Mouse (Mus musculus): ENCODE data around the gene Teddm2. TPM values are rescaled to one million over a fixed set of nuclear protein-coding genes. Genes with fewer than 3 reads are reported as not detected.

Gene Teddm2
- polyA plus RNA-seq (2015; fragmentation: Nextera tagmentation; extraction: Ambion mirVana), result 0.28 and 0.42 TPM in 2 replicates

DNA sequence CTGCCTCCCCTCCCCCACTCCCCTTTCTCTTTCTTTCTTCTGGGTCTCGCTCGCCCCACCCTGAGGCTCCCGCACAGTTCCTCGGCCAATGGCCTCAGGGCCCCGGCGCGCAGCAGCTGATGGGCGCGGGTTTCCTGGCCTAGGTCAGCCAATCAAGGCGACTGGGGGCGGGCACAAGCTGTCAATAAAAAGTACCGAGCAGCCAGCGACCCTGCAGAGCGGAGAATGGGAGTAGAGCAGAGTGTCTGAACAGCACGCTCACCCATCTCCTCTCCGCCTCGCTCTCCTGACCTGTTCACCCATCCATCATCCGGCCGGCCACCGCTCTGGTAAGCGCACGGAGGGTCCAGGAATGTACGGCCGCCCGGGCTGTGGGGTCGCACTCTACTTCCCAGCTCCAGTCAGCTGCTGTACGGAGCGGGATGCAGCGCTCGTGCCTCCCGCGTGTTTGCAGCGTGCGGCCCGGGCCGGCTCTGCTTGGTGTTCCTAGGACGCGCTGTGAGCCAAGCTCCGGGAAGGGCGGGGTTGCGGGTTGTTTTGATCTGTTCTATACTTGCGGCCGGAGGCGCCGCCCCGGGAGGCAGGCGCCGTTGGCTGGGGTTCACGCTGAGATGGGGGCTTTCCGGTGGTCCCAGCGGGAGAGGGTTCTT is at the start of gene Teddm2, which contains the start of gene Glul:
TSS of gene Teddm2 (minus strand) at position 498 of the 650 bp plus-strand sequence.
TSS of gene Glul (plus strand) at position 214 of the 650 bp plus-strand sequence.
- Histone ChIP-seq H3K4me1 (peaks cover 36% of the 10 kb centered on the region), H3K27me3 (replicated peaks) (no peaks in the 10 kb centered on the region), H3K4me2 (peak within 1 kb of the TSS; percentile 87), H3K27ac (replicated peaks) (peak within 1 kb of the TSS; percentile 97), H3K9me3 (no peaks in the 10 kb centered on the region), H3K36me3 (peaks cover 24% of the 10 kb centered on the region), H3K4me3 (peak within 1 kb of the TSS; percentile 79), H3K9ac (peak within 1 kb of the TSS; percentile 94)
- 1% methylated on average over 50 of the region's 51 CpGs for WGBS
- peak; percentile 89 for ATAC-seq (ENCODE audit: extremely low read depth, insufficient number of reproducible peaks, low FRiP score, low TSS enrichment)

DNA sequence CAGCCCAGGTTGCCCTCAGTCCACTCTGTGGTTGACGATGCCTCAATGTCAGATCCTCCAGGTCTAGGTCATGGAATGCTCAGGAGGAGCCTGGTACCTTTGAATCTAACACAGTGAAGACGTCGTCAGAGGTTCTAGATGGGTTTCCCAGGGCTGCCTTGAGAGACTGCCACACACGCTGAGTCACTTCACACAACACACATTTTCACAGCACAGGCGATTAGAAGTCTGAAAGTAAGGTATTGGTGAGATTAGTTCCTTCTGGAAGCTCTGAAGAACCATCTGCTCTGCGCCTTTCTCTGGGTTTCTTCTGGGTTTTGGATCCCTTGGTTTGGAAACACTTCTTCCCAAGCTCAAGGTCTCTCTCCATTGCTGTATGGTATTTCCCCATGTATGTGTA is 47.8 kb upstream of the Teddm2 start:
- H3K4me3 ChIP-seq, result no peak overlapping the region
- H3K9me3 ChIP-seq, result no peaks in the 10 kb centered on the region
- no peaks in the 10 kb centered on the region for H3K4me1 ChIP-seq
- 84% methylated on average over 6 of the region's 6 CpGs for WGBS
- no peaks in the 10 kb centered on the region for H3K27me3 ChIP-seq (replicated peaks)
- H3K36me3 ChIP-seq, result no peaks in the 10 kb centered on the region
- no peak overlapping the region for H3K27ac ChIP-seq (replicated peaks)
- H3K9ac ChIP-seq, result no peak overlapping the region
- ATAC-seq (ENCODE audit: extremely low read depth, insufficient number of reproducible peaks, low FRiP score, low TSS enrichment), result no peak
- H3K4me2 ChIP-seq, result no peak overlapping the region

DNA sequence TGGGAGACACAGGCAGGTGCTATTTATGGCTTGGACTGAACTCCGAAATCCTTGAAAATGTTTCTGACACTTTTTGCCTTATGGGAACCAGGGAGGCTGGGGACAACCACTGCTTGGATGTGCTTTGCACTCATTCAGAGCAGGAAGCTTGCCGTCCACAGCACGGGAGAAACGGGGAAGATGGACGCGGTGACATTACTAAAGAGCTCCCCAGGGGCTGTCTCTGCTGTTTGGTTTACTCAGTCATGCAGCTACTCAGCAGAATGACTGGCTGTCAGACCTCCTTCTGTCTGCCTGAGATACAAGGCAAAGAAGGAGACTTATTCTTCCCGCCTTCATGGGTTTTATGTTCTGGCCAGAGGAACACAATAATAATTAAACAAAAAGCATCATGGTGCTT is 46.9 kb upstream of the Teddm2 start:
- no peak overlapping the region for H3K4me2 ChIP-seq
- no peak overlapping the region for H3K27ac ChIP-seq (replicated peaks)
- WGBS, result 46% methylated on average over 7 of the region's 7 CpGs
- no peaks in the 10 kb centered on the region for H3K36me3 ChIP-seq
- ATAC-seq (ENCODE audit: extremely low read depth, insufficient number of reproducible peaks, low FRiP score, low TSS enrichment), result no peak
- H3K9ac ChIP-seq, result no peak overlapping the region
- H3K4me1 ChIP-seq, result no peaks in the 10 kb centered on the region
- no peaks in the 10 kb centered on the region for H3K27me3 ChIP-seq (replicated peaks)
- H3K4me3 ChIP-seq, result no peak overlapping the region
- H3K9me3 ChIP-seq, result no peaks in the 10 kb centered on the region

DNA sequence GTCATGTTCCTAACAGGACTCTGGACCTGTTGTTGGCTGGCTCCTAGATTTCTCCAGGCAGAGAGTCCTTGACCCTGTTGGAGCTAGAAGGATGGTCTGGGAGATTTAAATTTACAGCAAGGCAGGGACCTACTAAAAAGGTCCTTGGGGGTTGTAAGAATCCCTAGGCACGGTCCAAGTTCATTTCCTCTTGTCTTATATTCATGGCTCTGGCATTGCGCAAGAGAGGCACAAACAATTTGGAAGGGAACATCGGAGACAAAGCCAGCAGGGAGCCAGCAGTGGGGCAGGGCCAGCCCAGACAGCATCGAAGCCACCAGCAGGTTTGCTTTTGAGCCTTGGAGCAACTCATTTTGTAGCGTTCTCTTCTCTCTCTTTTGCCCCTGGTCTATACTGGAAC is 45.2 kb upstream of the Teddm2 start:
- H3K27me3 ChIP-seq (replicated peaks), result no peaks in the 10 kb centered on the region
- no peaks in the 10 kb centered on the region for H3K4me1 ChIP-seq
- no peaks in the 10 kb centered on the region for H3K9me3 ChIP-seq
- H3K36me3 ChIP-seq, result no peaks in the 10 kb centered on the region
- no peak overlapping the region for H3K4me3 ChIP-seq
- H3K9ac ChIP-seq, result no peak overlapping the region
- no peak overlapping the region for H3K4me2 ChIP-seq
- WGBS, result 80% methylated on average over 5 of the region's 5 CpGs
- no peak for ATAC-seq (ENCODE audit: extremely low read depth, insufficient number of reproducible peaks, low FRiP score, low TSS enrichment)
- no peak overlapping the region for H3K27ac ChIP-seq (replicated peaks)

DNA sequence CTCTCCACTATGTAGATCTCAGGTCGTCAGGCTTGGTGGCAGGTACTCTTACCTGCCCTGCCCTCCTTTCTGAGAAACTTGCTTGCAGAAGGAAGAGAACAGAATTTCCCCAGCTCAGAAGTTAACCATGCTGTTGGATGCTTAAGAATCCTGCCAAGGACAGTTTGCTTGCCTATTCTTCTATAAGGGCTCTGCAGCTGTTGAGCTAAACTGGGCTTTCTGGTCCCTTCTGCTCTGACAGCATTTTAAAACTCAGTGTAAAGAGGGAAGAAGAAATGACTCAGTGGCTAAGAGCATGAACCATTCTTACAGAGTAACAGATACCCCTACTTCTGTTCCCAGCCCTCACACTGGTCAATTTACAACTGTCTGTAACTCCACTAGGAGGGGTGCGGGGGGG is 41.0 kb upstream of the Teddm2 start:
- no peaks in the 10 kb centered on the region for H3K4me1 ChIP-seq
- WGBS, result 72% methylated on average over 2 of the region's 2 CpGs
- H3K27ac ChIP-seq (replicated peaks), result no peak overlapping the region
- H3K9me3 ChIP-seq, result no peaks in the 10 kb centered on the region
- no peak overlapping the region for H3K4me3 ChIP-seq
- no peaks in the 10 kb centered on the region for H3K36me3 ChIP-seq
- no peak overlapping the region for H3K4me2 ChIP-seq
- ATAC-seq (ENCODE audit: extremely low read depth, insufficient number of reproducible peaks, low FRiP score, low TSS enrichment), result no peak
- H3K9ac ChIP-seq, result no peak overlapping the region
- no peaks in the 10 kb centered on the region for H3K27me3 ChIP-seq (replicated peaks)

DNA sequence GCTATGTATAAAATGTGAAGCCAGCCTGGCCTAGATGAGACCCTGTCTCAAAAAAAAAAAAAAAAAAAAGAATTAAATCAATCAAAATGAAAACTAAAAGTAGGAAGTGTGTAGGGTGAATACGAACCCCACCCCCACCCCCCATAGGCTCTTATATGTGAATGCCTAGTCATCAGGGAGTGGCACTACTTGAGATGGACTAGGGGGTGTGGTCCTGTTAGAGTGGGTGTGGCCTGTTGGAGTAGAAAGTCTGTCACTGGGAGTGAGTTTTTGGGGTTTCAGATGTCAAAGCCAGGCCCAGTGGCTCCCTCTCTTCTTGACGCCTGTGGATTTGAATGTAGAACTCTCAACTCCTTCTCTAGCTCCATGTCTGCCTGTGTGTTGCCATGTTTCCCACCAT is 37.0 kb upstream of the Teddm2 start:
- WGBS, result 94% methylated on average over 2 of the region's 2 CpGs
- no peak overlapping the region for H3K27ac ChIP-seq (replicated peaks)
- no peak for ATAC-seq (ENCODE audit: extremely low read depth, insufficient number of reproducible peaks, low FRiP score, low TSS enrichment)
- H3K27me3 ChIP-seq (replicated peaks), result no peaks in the 10 kb centered on the region
- no peak overlapping the region for H3K4me3 ChIP-seq
- H3K9ac ChIP-seq, result no peak overlapping the region
- H3K36me3 ChIP-seq, result no peaks in the 10 kb centered on the region
- H3K4me2 ChIP-seq, result no peak overlapping the region
- H3K4me1 ChIP-seq, result no peaks in the 10 kb centered on the region
- no peaks in the 10 kb centered on the region for H3K9me3 ChIP-seq

DNA sequence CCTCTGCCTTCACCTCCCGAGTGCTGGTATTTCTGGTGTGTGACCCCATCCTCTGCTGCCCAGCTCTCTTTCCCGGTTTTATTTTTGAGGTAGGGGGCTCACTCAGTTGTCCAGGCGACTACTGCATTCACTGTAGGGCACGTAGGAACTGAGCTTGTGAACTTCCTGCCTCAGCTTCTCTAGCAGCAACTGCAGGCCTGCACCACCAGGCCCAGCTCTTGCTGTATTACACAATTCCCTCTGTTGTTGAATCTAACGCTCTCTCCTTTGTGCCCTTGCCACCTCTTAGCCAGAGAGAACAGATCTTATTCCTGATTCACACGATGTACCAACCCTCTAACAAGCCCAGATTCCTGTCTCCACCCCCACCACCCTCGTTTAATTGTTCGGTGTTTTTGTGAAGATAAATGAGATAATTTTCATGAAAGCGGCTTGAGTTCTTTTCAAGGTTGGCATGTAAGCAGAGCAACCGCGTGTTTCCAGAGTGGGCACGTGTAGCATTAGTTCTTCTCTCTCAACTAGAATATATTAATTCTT is 35.9 kb upstream of the Teddm2 start:
- 72% methylated on average over 12 of the region's 12 CpGs for WGBS
- no peak for ATAC-seq (ENCODE audit: extremely low read depth, insufficient number of reproducible peaks, low FRiP score, low TSS enrichment)

DNA sequence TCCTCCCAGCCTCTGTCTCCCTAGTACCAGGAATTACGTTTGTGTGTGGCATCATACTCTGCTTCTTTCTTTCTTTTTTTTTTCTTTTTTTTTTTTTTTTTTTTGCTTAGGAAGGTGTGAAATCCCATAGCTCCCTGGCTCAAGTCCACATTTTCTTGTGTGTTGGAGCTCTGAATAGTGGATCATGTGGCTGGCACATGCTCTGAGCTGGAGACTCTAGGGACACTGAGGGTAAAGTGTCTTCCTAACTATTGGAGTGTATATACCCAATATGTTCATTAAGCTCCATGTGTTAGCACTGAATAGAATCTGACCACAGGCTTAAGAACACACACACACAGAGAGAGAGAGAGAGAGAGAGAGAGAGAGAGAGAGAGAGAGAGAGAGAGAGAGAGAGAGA is 33.7 kb upstream of the Teddm2 start:
- H3K4me3 ChIP-seq, result no peak overlapping the region
- no peak overlapping the region for H3K9ac ChIP-seq
- no peaks in the 10 kb centered on the region for H3K4me1 ChIP-seq
- H3K9me3 ChIP-seq, result no peaks in the 10 kb centered on the region
- no peaks in the 10 kb centered on the region for H3K36me3 ChIP-seq
- no peak for ATAC-seq (ENCODE audit: extremely low read depth, insufficient number of reproducible peaks, low FRiP score, low TSS enrichment)
- WGBS, result 29% methylated on average over 1 of the region's 1 CpGs
- H3K4me2 ChIP-seq, result no peak overlapping the region
- no peaks in the 10 kb centered on the region for H3K27me3 ChIP-seq (replicated peaks)
- H3K27ac ChIP-seq (replicated peaks), result no peak overlapping the region

More for the DNA sequence above, 35.9 kb upstream of the Teddm2 start:
- Histone ChIP-seq H3K9ac (no peak overlapping the region), H3K36me3 (no peaks in the 10 kb centered on the region), H3K4me2 (no peak overlapping the region), H3K4me3 (no peak overlapping the region), H3K27me3 (replicated peaks) (no peaks in the 10 kb centered on the region), H3K4me1 (no peaks in the 10 kb centered on the region), H3K27ac (replicated peaks) (no peak overlapping the region), H3K9me3 (no peaks in the 10 kb centered on the region)

DNA sequence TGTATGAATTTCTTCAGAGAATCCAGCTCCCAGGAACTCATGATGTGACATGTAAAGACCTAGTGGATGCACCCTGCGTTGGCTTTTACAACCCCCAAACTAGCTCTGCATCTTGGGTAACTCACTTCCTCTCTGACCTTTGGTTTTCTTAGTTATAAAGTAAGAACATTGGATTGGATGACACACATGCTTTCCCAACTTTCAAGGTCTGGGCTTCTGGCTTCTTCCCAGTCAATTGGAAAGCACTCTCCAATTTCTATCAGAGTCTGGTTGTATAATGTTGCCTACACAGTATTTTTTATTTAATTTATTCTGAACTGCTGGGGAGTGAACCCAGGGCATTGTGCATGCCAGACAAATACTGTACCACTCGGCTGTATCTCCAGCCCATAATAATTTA is 30.4 kb upstream of the Teddm2 start:
- Histone ChIP-seq H3K4me2 (no peak overlapping the region), H3K36me3 (no peaks in the 10 kb centered on the region), H3K9me3 (no peaks in the 10 kb centered on the region), H3K9ac (no peak overlapping the region), H3K4me3 (no peak overlapping the region), H3K27me3 (replicated peaks) (no peaks in the 10 kb centered on the region), H3K4me1 (no peaks in the 10 kb centered on the region), H3K27ac (replicated peaks) (no peak overlapping the region)
- no peak for ATAC-seq (ENCODE audit: extremely low read depth, insufficient number of reproducible peaks, low FRiP score, low TSS enrichment)
- 79% methylated on average over 2 of the region's 2 CpGs for WGBS

DNA sequence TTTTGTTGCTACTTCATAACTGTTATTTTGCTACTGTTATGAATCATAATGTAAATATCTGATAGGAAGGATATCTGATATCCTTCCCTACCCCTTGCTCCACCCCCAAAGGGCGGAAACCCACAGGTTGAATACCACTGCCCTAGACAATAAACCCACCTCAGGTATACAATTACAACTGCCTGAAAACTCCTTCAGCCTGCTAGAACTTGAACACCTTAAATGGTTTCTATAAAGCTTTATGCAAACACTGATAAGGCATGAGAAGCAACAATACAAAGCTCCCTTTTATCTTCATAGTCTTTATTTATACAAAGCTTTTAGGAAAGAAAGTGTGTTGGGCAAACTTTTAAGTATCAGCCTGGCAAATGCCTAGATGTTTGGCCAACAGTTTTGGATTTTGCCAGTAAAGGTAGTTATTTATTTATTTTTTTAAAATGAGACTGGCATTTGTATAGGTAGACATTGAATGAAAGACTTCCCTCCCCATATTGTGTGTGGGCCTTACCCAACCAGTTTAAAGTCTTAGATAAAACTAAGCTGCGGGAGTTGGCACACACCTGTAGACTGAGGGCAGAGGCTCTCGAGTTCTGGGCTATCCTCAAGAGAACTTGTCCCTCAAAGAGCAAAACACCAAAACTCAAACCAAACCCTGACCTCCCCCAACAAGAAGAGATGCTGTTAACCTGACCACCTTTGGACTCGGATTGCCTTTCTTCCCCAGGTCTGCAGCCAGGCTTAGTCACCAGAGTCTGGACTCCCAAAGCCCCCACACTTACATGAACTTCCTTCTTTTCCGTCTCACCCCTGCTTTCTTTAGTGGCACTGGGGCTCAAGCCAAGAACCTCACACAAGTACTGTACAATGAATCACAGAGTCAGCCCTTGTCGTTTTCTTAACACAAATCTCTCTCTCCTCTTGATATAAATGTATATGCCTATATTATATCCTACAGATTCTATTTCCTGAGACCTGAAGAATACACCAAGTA is 24.7 kb upstream of the Teddm2 start:
- H3K4me3 ChIP-seq, result no peak overlapping the region
- H3K9me3 ChIP-seq, result no peaks in the 10 kb centered on the region
- no peaks in the 10 kb centered on the region for H3K27me3 ChIP-seq (replicated peaks)
- H3K4me2 ChIP-seq, result no peak overlapping the region
- no peaks in the 10 kb centered on the region for H3K36me3 ChIP-seq
- no peak overlapping the region for H3K9ac ChIP-seq
- no peak for ATAC-seq (ENCODE audit: extremely low read depth, insufficient number of reproducible peaks, low FRiP score, low TSS enrichment)
- WGBS, result 78% methylated on average over 6 of the region's 6 CpGs
- H3K4me1 ChIP-seq, result peaks cover 11% of the 10 kb centered on the region
- no peak overlapping the region for H3K27ac ChIP-seq (replicated peaks)

DNA sequence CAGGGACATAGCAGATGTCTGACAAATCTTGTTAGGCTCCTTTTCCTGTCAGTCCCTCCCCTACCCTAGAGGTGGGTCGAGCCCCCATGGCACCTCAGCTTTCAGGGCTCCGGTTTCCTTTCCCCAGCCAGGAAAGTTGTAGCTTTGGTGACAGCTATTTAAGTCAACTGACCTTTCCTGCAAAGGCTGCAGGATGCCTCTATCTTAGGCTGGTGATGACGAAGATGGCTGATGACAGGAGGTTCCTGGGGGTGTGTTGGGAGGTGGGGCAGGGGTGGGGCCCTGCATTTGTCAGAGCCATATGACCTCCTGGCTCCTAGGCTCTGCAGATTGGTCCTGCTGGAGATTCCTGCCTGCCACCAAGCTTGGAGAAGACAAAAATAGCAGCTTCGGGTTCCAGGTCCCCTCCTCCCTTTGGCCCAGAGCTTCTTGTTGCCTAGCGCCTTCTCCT is 22.6 kb upstream of the Teddm2 start:
- no peak overlapping the region for H3K4me2 ChIP-seq
- H3K27ac ChIP-seq (replicated peaks), result peak overlapping the region; percentile 81

More for the DNA sequence above, 22.6 kb upstream of the Teddm2 start:
- Histone ChIP-seq H3K9ac (no peak overlapping the region), H3K4me3 (no peak overlapping the region), H3K27me3 (replicated peaks) (no peaks in the 10 kb centered on the region), H3K9me3 (no peaks in the 10 kb centered on the region), H3K36me3 (no peaks in the 10 kb centered on the region), H3K4me1 (peaks cover 19% of the 10 kb centered on the region)
- WGBS, result 2% methylated on average over 5 of the region's 5 CpGs
- ATAC-seq (ENCODE audit: extremely low read depth, insufficient number of reproducible peaks, low FRiP score, low TSS enrichment), result no peak; the same call in 1 of the 2 replicates

Data from heart, embryonic 13.5 days (tissue).